Mouse (Mus musculus) limb, embryonic 15.5 days (tissue): Measurements from ENCODE around the gene Hoxa10. TPM values are rescaled to one million over a fixed set of nuclear protein-coding genes. Genes with fewer than 3 reads are reported as not detected.
A peak's percentile ranks its signal among the peaks of the same experiment; 100 is the strongest.

Experiments
- ATAC-seq: fragments of 200-750 bp; cut with Nextera tagmentation; 2 replicates; pipeline ENCODE4 v1.8.0; 2017; ENCODE audit warnings: low read depth, moderate TSS enrichment; ENCODE audit not compliant: insufficient number of reproducible peaks, low FRiP score, low TSS enrichment
- H3K27ac ChIP-seq: fragments of 300-500 bp; sonication (generic); 2 replicates; pipeline ENCODE4 v1.5.1; 2015; ENCODE audit warnings: moderate library complexity, mild to moderate bottlenecking, inconsistent platforms
- H3K27me3 ChIP-seq: fragments of 300-500 bp; sonication (generic); 2 replicates; pipeline ENCODE4 v1.6.1; 2015; ENCODE audit warnings: inconsistent platforms
- H3K36me3 ChIP-seq: fragments of 300-500 bp; sonication (generic); 2 replicates; pipeline ENCODE4 v1.6.1; 2015; ENCODE audit warnings: inconsistent platforms
- H3K4me1 ChIP-seq: fragments of 300-500 bp; sonication (generic); 2 replicates; pipeline ENCODE4 v1.6.1; 2015; ENCODE audit warnings: inconsistent platforms
- H3K4me2 ChIP-seq: fragments of 300-500 bp; sonication (generic); 2 replicates; pipeline ENCODE4 v1.6.1; 2015; ENCODE audit warnings: mild to moderate bottlenecking, inconsistent platforms
- H3K4me3 ChIP-seq: fragments of 300-500 bp; sonication (generic); 2 replicates; pipeline ENCODE4 v1.5.1; 2015; ENCODE audit warnings: mild to moderate bottlenecking, inconsistent platforms
- H3K9ac ChIP-seq: fragments of 300-500 bp; sonication (generic); 2 replicates; pipeline ENCODE4 v1.6.1; 2015; ENCODE audit warnings: inconsistent platforms
- H3K9me3 ChIP-seq: fragments of 300-500 bp; sonication (generic); 2 replicates; pipeline ENCODE4 v1.6.1; 2016; ENCODE audit warnings: inconsistent platforms
- whole genome bisulfite sequencing: fragments of 180-500 bp; shearing (Covaris S2); methylation state at CpG from one replicate; pipeline ENCODE4 v1.1.7; 2015; 5-methylcytosine and 5-hydroxymethylcytosine counted together
- polyA plus RNA-seq: library from polyadenylated mRNA; unstranded; fragments of >200 nt; fragmentation: Nextera tagmentation; extraction: Ambion mirVana; gene quantifications from 2 replicates; pipeline ENCODE4 v1.2.1, GENCODE M21; 2015

Gene Hoxa10
- polyA plus RNA-seq = 86.8 and 108 TPM in 2 replicates

GRCm38 (mm10) chr6:52240389-52241000 lies at the start of gene Hoxa10:
TSS of gene Hoxa10 (minus strand) at chr6:52240854.
- H3K9ac ChIP-seq = peak within 1 kb of the TSS; percentile 85
- no peaks in the 10 kb centered on the region for H3K36me3 ChIP-seq
- H3K4me1 ChIP-seq = peaks cover 51% of the 10 kb centered on the region
- ATAC-seq = peak; percentile 77
- no peaks in the 10 kb centered on the region for H3K9me3 ChIP-seq
- peak within 1 kb of the TSS; percentile 97 for H3K27ac ChIP-seq
- peak within 1 kb of the TSS; percentile 50 for H3K4me2 ChIP-seq
- WGBS = 3% methylated on average over 35 of the region's 35 CpGs
- peak within 1 kb of the TSS; percentile 59 for H3K4me3 ChIP-seq
- peaks cover 17% of the 10 kb centered on the region; the same call in 1 of the 2 replicates for H3K27me3 ChIP-seq

DNA sequence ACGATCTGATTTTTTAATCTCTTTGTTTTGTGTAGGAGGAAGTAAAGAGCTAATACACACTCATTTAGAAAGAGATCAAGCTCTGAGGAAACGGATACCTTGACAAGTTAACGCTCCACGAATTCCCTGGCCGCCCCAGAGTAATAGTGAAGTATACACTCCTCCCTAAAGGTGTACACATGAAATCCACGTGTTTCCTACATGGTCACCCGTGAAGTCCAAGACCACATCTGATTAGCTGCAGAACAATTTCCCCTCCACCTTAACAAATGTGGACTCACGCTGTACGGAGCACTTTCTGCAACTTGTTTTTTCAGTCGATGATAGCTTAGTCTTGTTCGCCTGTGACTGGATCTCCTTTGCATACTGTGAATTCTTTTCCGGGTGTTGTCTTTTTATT lies 49.5 kb upstream of the Hoxa10 start:
- Histone ChIP-seq H3K27ac (no peak overlapping the region), H3K4me2 (no peak overlapping the region), H3K4me3 (no peak overlapping the region), H3K4me1 (peaks cover 11% of the 10 kb centered on the region), H3K27me3 (peaks cover 34% of the 10 kb centered on the region), H3K36me3 (no peaks in the 10 kb centered on the region), H3K9me3 (no peaks in the 10 kb centered on the region), H3K9ac (no peak overlapping the region)
- WGBS = 24% methylated on average over 12 of the region's 12 CpGs
- no peak for ATAC-seq

DNA sequence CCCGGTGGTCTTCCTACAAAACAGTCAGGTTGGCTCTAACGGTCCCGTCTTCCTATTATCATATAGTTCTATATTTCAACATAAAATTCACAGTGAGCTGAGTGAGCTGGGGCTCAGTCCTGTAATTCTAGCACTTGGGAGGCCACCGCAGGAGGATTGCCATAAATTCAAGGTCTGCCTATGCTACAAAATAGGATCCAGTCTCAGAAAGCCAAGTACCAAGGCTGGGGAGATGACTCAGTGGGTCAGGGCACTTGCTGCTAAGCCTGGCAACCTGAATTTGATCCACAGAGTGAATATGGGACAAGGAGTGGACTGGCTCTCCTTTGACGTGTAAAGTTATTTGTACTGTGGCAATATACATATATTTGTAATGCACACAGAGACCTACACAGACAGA lies 43.2 kb upstream of the Hoxa10 start:
- ATAC-seq = no peak
- 0 out of 2 replicates have a peak, but pooled peaks cover 7% of the 10 kb centered on the region for H3K4me1 ChIP-seq
- no peak overlapping the region for H3K4me2 ChIP-seq
- H3K27ac ChIP-seq = no peak overlapping the region
- H3K9ac ChIP-seq = no peak overlapping the region
- no peaks in the 10 kb centered on the region for H3K9me3 ChIP-seq
- H3K27me3 ChIP-seq = peaks cover 18% of the 10 kb centered on the region; the same call in 1 of the 2 replicates
- WGBS = 71% methylated on average over 5 of the region's 5 CpGs
- H3K4me3 ChIP-seq = no peak overlapping the region
- no peaks in the 10 kb centered on the region for H3K36me3 ChIP-seq

- Histone ChIP-seq H3K9ac (no peak overlapping the region), H3K27ac (no peak overlapping the region), H3K4me1 (0 out of 2 replicates have a peak, but pooled peaks cover 7% of the 10 kb centered on the region), H3K9me3 (no peaks in the 10 kb centered on the region), H3K36me3 (no peaks in the 10 kb centered on the region), H3K27me3 (peaks cover 34% of the 10 kb centered on the region), H3K4me2 (no peak overlapping the region), H3K4me3 (no peak overlapping the region)
- no peak for ATAC-seq
- WGBS = 17% methylated on average over 12 of the region's 12 CpGs
Measured at GRCm38 (mm10) chr6:52281084-52281483, 40.4 kb upstream of the Hoxa10 start.

DNA sequence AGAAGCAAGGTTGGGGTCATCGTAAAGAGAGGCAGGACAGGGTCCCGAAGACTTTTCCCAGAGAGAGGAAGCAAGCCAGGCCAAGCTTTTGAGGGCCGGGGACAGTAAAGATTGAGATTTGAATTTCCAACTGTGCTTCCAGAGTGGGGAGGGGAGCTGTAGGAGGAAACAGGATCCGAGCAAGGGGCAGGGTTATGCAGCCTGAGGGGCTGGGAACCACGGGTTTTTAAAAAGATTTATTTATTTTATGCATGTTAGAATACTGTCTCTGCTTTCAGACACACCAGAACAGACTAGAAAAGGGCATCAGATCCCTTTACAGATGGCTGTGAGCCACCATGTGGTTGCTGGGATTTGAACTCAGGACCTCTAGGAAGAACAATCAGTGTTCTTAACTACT lies 36.3 kb upstream of the Hoxa10 start:
- Histone ChIP-seq H3K4me1 (peaks cover 16% of the 10 kb centered on the region), H3K27ac (no peak overlapping the region), H3K9me3 (no peaks in the 10 kb centered on the region), H3K36me3 (no peaks in the 10 kb centered on the region), H3K4me2 (no peak overlapping the region), H3K27me3 (peaks cover 64% of the 10 kb centered on the region), H3K9ac (no peak overlapping the region), H3K4me3 (no peak overlapping the region)
- WGBS = 14% methylated on average over 5 of the region's 5 CpGs
- ATAC-seq = no peak

GRCm38 (mm10) chr6:52276382-52276781 lies 35.7 kb upstream of the Hoxa10 start:
- no peak overlapping the region for H3K9ac ChIP-seq
- peaks cover 15% of the 10 kb centered on the region for H3K4me1 ChIP-seq
- no peaks in the 10 kb centered on the region for H3K36me3 ChIP-seq
- peaks cover 67% of the 10 kb centered on the region for H3K27me3 ChIP-seq
- H3K4me3 ChIP-seq = no peak overlapping the region
- ATAC-seq = no peak
- no peak overlapping the region for H3K27ac ChIP-seq
- no peaks in the 10 kb centered on the region for H3K9me3 ChIP-seq
- WGBS = 13% methylated on average over 6 of the region's 6 CpGs
- H3K4me2 ChIP-seq = no peak overlapping the region

DNA sequence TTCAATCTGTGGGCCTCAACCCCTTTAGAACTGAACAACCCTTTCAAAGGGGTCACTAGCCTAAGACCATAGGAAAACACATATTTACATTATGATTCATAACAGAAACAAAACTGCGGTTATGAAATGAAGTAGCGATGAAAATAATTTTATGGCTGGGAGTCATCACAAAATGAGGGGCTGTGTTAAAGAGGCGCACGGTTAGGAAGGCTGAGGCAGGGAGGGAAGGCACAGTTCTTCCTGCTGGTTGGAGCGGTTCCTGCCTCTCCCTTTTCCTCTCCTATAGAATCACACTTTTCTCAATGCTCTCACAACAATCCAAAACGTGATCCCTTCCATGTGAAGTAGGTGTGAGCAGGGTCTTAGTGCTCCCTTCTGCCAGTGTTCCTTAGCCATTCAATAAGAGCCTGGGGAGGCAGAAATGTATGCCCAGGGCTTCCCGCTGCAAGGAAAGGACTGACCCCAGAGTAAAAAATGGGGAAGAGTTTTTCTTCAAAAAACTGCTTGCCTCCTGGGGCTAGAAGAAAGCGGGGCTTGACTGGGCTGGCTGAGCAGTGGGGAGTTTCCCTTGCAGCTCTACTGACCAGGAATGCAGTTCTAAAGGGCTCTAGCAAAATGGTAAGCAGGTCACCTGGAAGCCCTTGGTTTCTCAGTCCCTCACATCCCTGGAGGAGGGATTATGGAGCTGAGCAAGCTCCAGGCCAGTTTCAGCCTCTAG lies 35.1 kb upstream of the Hoxa10 start:
- Histone ChIP-seq H3K9ac (no peak overlapping the region), H3K4me1 (peaks cover 12% of the 10 kb centered on the region), H3K4me2 (no peak overlapping the region), H3K36me3 (no peaks in the 10 kb centered on the region), H3K27me3 (peaks cover 68% of the 10 kb centered on the region), H3K4me3 (no peak overlapping the region), H3K9me3 (no peaks in the 10 kb centered on the region), H3K27ac (no peak overlapping the region)
- 30% methylated on average over 8 of the region's 8 CpGs for WGBS
- ATAC-seq = no peak

GRCm38 (mm10) chr6:52274576-52274975 lies 33.9 kb upstream of the Hoxa10 start:
- Histone ChIP-seq H3K27ac (no peak overlapping the region), H3K4me3 (no peak overlapping the region), H3K4me1 (peaks cover 17% of the 10 kb centered on the region), H3K9me3 (no peaks in the 10 kb centered on the region), H3K9ac (no peak overlapping the region), H3K4me2 (peak overlapping the region; percentile 30; the same call in 1 of the 2 replicates), H3K27me3 (peaks cover 78% of the 10 kb centered on the region), H3K36me3 (no peaks in the 10 kb centered on the region)
- WGBS = 29% methylated on average over 11 of the region's 11 CpGs
- ATAC-seq = no peak

DNA sequence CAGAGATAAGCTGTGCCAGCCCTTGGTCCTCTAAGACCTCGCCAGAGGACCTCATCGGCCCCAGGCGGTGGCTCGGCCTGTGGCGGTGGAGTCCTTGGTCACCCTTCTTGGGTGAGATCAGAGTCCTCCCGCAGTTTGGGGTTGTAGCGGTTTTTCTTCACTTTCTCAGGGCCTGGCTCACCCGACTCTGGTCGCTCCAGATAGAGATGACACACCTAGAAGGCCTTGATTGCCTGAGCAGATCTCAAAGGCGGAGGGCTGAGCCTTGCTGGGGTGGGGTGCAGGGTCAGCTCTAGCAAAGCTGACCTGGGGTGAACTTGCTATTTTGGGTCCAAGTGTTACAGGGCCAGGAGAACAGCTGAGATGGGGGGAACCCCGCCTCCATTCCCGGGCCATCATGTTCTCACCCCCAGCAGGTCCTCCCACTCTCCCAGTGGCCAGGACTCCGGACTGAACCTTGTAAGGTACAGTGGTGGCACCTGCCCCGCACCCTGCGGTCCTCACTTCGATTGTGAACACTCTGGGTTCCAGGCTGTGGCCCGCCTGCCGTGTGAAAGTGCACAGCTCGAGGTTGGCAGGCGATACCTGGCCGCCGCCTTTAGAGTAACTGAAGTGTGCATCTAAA lies 33.1 kb upstream of the Hoxa10 start:
- Histone ChIP-seq H3K9me3 (no peaks in the 10 kb centered on the region), H3K4me2 (peak overlapping the region; percentile 30), H3K36me3 (no peaks in the 10 kb centered on the region), H3K27me3 (peaks cover 83% of the 10 kb centered on the region), H3K27ac (no peak overlapping the region), H3K4me3 (peak overlapping the region; percentile 16), H3K4me1 (peaks cover 17% of the 10 kb centered on the region), H3K9ac (no peak overlapping the region)
- ATAC-seq = no peak
- 33% methylated on average over 22 of the region's 22 CpGs for whole genome bisulfite sequencing

DNA sequence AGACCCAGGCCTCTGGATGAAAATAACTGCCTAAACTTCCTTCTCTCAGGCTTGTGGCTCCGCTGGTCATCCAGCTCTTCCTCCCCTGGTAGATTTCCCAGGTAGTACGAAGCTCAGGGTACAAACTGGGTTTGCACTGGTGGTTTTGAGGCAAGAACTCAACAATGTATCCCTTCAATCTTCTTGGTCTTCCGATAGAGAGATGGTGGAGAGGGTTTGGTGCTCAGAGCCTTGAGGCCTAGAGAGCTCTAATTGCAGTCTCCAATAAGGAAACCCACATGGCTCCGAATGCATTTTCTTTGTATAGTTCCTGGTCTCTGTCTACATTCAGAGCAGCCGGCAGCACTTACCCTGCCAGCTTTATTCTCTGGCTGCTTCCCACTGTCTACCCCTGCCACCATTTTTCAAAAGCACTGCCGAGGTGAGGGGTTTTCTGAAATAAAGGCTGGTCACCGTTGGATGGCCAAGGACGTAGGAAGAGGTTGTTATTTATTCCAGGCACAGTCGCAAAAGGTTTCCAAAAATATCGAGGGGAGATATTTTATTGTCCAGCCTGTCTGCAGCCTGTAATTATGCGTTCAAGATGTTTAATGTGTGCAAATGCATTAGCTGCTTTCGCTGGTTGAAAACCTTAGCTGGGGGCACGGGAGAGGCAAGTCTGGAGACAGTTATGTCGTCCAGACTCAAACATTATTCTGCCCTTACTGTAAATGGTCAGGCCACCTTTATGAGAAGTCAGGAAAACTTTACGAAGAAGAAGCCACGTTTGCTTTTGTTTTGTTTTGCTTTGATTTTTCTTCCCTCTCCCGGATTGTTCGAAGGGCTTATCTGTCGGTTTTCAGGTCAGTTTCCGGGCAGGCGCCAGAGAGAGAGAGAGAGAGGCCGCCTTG lies 32.4 kb upstream of the Hoxa10 start:
- H3K9ac ChIP-seq = no peak overlapping the region
- peaks cover 90% of the 10 kb centered on the region for H3K27me3 ChIP-seq
- H3K9me3 ChIP-seq = no peaks in the 10 kb centered on the region
- no peak overlapping the region for H3K4me3 ChIP-seq
- no peak for ATAC-seq
- H3K4me2 ChIP-seq = peak overlapping the region; percentile 30; the same call in 1 of the 2 replicates
- peaks cover 17% of the 10 kb centered on the region for H3K4me1 ChIP-seq
- no peak overlapping the region for H3K27ac ChIP-seq
- no peaks in the 10 kb centered on the region for H3K36me3 ChIP-seq
- WGBS = 31% methylated on average over 22 of the region's 22 CpGs
